Mouse (Mus musculus) midbrain, embryonic 15.5 days (tissue): ENCODE data around the gene St6galnac5. TPM values are rescaled to one million over a fixed set of nuclear protein-coding genes. Genes with fewer than 3 reads are reported as not detected.

Experiments
- ATAC-seq: fragments of 200-750 bp; cut with Nextera tagmentation; replicated peaks from 2 replicates; pipeline ENCODE4 v1.8.0; 2017; ENCODE audit warnings: moderate TSS enrichment
- H3K27ac ChIP-seq: fragments of 300-500 bp; sonication (generic); 2 replicates; pipeline ENCODE4 v1.5.1; 2015; ENCODE audit warnings: mild to moderate bottlenecking, inconsistent platforms
- H3K27me3 ChIP-seq: fragments of 300-500 bp; sonication (generic); replicated peaks from 2 replicates; pipeline ENCODE4 v1.6.1; 2015; ENCODE audit warnings: inconsistent platforms
- H3K36me3 ChIP-seq: fragments of 300-500 bp; sonication (generic); replicated peaks from 2 replicates; pipeline ENCODE4 v1.6.1; 2015; ENCODE audit warnings: inconsistent platforms
- H3K4me1 ChIP-seq: fragments of 300-500 bp; sonication (generic); 2 replicates; pipeline ENCODE4 v1.6.1; 2015; ENCODE audit warnings: inconsistent platforms
- H3K4me2 ChIP-seq: fragments of 300-500 bp; sonication (generic); 2 replicates; pipeline ENCODE4 v1.6.1; 2015; ENCODE audit warnings: inconsistent platforms, mild to moderate bottlenecking, moderate library complexity
- H3K4me3 ChIP-seq: fragments of 300-500 bp; sonication (generic); 2 replicates; pipeline ENCODE4 v1.5.1; 2015; ENCODE audit warnings: mild to moderate bottlenecking, inconsistent platforms
- H3K9ac ChIP-seq: fragments of 300-500 bp; sonication (generic); 2 replicates; pipeline ENCODE4 v1.6.1; 2015; ENCODE audit warnings: mild to moderate bottlenecking, inconsistent platforms
- H3K9me3 ChIP-seq: fragments of 300-500 bp; sonication (generic); 2 replicates; pipeline ENCODE4 v1.6.1; 2016; ENCODE audit warnings: inconsistent platforms
- WGBS: fragments of 180-500 bp; shearing (Covaris S2); methylation state at CpG from one replicate; pipeline ENCODE4 v1.1.7; 2015; ENCODE audit warnings: mixed read lengths; 5-methylcytosine and 5-hydroxymethylcytosine counted together
- polyA plus RNA-seq: library from polyadenylated mRNA; unstranded; fragments of >200 nt; fragmentation: Nextera tagmentation; extraction: Ambion mirVana; gene quantifications from 2 replicates; pipeline ENCODE4 v1.2.1, GENCODE M21; 2015

St6galnac5 gene
- polyA plus RNA-seq, 1 experiment from 2014 or later: 26.7 TPM

- 51% methylated on average over 3 of the region's 3 CpGs for WGBS
- no peak for ATAC-seq
Measured at GRCm38 (mm10) chr3:152842648-152843047, 139.4 kb downstream of the St6galnac5 start.

GRCm38 (mm10) chr3:152841264-152841663 lies 140.8 kb downstream of the St6galnac5 start:
- H3K4me3 ChIP-seq: no peak overlapping the region
- H3K9me3 ChIP-seq: no peaks in the 10 kb centered on the region
- H3K9ac ChIP-seq: no peak overlapping the region
- H3K36me3 ChIP-seq: no peaks in the 10 kb centered on the region
- H3K27ac ChIP-seq: no peak overlapping the region
- H3K4me2 ChIP-seq: no peak overlapping the region
- H3K27me3 ChIP-seq: no peaks in the 10 kb centered on the region
- WGBS: 66% methylated on average over 6 of the region's 6 CpGs
- ATAC-seq: no peak; the same call in 1 of the 2 replicates
- peaks cover 6% of the 10 kb centered on the region for H3K4me1 ChIP-seq

More at GRCm38 (mm10) chr3:152842648-152843047, 139.4 kb downstream of the St6galnac5 start:
- H3K9me3 ChIP-seq: no peaks in the 10 kb centered on the region
- no peaks in the 10 kb centered on the region for H3K36me3 ChIP-seq
- no peak overlapping the region for H3K4me3 ChIP-seq
- no peak overlapping the region for H3K9ac ChIP-seq
- H3K4me2 ChIP-seq: no peak overlapping the region
- peaks cover 6% of the 10 kb centered on the region for H3K4me1 ChIP-seq
- H3K27me3 ChIP-seq: no peaks in the 10 kb centered on the region
- H3K27ac ChIP-seq: no peak overlapping the region

GRCm38 (mm10) chr3:152837938-152838337 lies 144.1 kb downstream of the St6galnac5 start:
- Histone ChIP-seq H3K4me1 (peaks cover 6% of the 10 kb centered on the region), H3K4me2 (no peak overlapping the region), H3K9ac (no peak overlapping the region), H3K27me3 (no peaks in the 10 kb centered on the region), H3K27ac (no peak overlapping the region), H3K9me3 (no peaks in the 10 kb centered on the region), H3K4me3 (no peak overlapping the region), H3K36me3 (no peaks in the 10 kb centered on the region)
- WGBS: 79% methylated on average over 1 of the region's 1 CpGs
- no peak for ATAC-seq

GRCm38 (mm10) chr3:152837407-152837806 lies 144.6 kb downstream of the St6galnac5 start:
- Histone ChIP-seq H3K4me2 (no peak overlapping the region), H3K27ac (no peak overlapping the region), H3K36me3 (no peaks in the 10 kb centered on the region), H3K9me3 (no peaks in the 10 kb centered on the region), H3K4me3 (no peak overlapping the region), H3K27me3 (no peaks in the 10 kb centered on the region), H3K9ac (no peak overlapping the region), H3K4me1 (peaks cover 4% of the 10 kb centered on the region)
- WGBS: 77% methylated on average over 2 of the region's 2 CpGs
- no peak for ATAC-seq

DNA sequence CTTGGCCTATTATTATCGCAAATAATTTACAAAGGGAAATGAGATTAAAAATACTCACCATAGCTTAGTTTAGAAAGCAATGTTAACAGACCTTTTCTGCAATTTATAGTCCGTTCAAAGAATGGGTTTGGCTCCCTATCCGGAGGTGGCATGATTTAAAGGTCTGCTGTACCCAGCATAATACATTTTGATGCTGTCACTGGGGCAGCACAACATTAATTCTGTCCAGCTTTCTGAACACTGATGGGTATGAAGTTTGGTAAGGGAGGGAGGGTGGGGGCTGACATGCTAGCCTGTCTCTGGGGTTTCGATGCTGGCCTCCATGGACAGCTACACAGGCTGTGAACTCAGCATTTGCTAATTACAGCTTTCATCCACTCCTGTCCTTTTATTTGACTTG lies 149.6 kb downstream of the St6galnac5 start:
- ATAC-seq: no peak
- H3K36me3 ChIP-seq: no peaks in the 10 kb centered on the region
- H3K4me3 ChIP-seq: no peak overlapping the region
- H3K4me2 ChIP-seq: no peak overlapping the region
- no peaks in the 10 kb centered on the region for H3K9me3 ChIP-seq
- WGBS: 86% methylated on average over 4 of the region's 4 CpGs
- H3K27me3 ChIP-seq: no peaks in the 10 kb centered on the region
- no peak overlapping the region for H3K27ac ChIP-seq
- no peak overlapping the region for H3K9ac ChIP-seq
- no peaks in the 10 kb centered on the region for H3K4me1 ChIP-seq

- ATAC-seq: no peak
- Histone ChIP-seq H3K9me3 (no peaks in the 10 kb centered on the region), H3K36me3 (no peaks in the 10 kb centered on the region), H3K27ac (no peak overlapping the region), H3K4me1 (no peaks in the 10 kb centered on the region), H3K4me2 (no peak overlapping the region), H3K4me3 (no peak overlapping the region), H3K9ac (no peak overlapping the region), H3K27me3 (no peaks in the 10 kb centered on the region)
- WGBS: 83% methylated on average over 9 of the region's 9 CpGs
Measured at GRCm38 (mm10) chr3:152831974-152832373, 150.1 kb downstream of the St6galnac5 start.

DNA sequence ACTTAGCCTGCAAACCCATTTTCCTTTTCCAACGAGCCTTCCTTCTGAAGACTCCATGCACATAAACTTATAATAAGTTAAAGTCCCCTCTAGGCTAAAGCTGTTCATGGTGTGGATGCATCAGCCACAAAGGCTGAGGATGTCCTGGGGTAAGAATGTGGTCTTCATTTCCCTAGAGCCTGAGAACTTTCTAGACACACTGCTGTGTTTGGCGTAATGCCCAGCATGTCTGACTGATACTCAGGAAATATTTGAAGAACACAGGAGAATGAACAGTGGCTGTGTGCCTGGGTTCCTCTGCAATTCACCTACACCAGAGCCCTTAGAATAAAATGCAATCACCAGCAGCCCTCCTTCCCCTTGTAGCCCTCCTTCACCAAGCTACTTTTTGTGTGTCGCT lies 150.7 kb downstream of the St6galnac5 start:
- no peak overlapping the region for H3K4me3 ChIP-seq
- ATAC-seq: no peak
- no peaks in the 10 kb centered on the region for H3K9me3 ChIP-seq
- no peaks in the 10 kb centered on the region for H3K36me3 ChIP-seq
- 77% methylated on average over 3 of the region's 3 CpGs for WGBS
- H3K4me2 ChIP-seq: no peak overlapping the region
- H3K9ac ChIP-seq: no peak overlapping the region
- no peaks in the 10 kb centered on the region for H3K27me3 ChIP-seq
- H3K27ac ChIP-seq: no peak overlapping the region
- no peaks in the 10 kb centered on the region for H3K4me1 ChIP-seq

DNA sequence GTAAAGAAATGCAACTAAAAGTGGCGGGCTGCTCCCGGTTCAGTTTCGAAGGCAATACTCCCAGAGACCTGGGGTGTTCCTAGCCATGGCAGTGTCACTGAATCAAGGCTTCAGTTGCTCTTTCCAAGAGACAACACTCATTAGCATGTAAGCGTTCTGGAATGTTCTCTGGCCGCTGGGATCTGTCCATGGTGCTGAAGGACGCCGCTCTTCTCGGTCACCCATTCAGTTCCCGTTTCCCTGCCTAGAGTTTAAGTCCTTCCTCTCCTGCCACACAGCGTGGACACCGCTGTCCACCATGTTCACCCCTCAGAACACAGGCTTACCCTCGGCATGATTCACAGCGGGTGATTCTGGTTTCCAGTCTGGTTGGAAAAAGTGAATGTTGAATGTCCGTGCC lies 160.8 kb downstream of the St6galnac5 start:
- Histone ChIP-seq H3K36me3 (no peaks in the 10 kb centered on the region), H3K27ac (no peak overlapping the region), H3K4me3 (no peak overlapping the region), H3K4me2 (no peak overlapping the region), H3K27me3 (no peaks in the 10 kb centered on the region), H3K4me1 (no peaks in the 10 kb centered on the region), H3K9ac (no peak overlapping the region), H3K9me3 (no peaks in the 10 kb centered on the region)
- 71% methylated on average over 14 of the region's 14 CpGs for WGBS
- no peak for ATAC-seq

DNA sequence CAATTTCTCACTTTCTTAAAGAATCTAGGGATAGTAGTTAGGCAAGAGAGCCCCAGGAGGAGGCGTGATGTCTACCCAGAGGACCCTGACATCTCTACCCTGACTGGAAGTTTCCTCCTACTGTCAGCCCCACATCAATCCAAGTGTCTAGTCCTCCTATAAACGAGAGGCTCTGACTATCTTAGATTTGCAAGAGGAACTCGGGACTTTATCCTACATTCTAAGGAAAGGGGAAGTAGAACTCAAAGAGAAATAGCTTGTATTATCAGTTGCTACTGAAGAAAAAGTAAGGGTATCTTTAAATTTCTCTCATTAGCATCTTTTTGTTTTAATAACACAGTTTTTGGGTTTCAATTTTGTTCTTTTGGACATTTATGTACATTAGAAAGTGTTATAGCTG lies 161.6 kb downstream of the St6galnac5 start:
- Histone ChIP-seq H3K27ac (no peak overlapping the region), H3K4me1 (no peaks in the 10 kb centered on the region), H3K27me3 (no peaks in the 10 kb centered on the region), H3K9ac (no peak overlapping the region), H3K4me2 (no peak overlapping the region), H3K4me3 (no peak overlapping the region), H3K9me3 (no peaks in the 10 kb centered on the region), H3K36me3 (no peaks in the 10 kb centered on the region)
- 80% methylated on average over 3 of the region's 3 CpGs for WGBS
- ATAC-seq: no peak

- WGBS: 91% methylated on average over 5 of the region's 5 CpGs
- Histone ChIP-seq H3K4me3 (no peak overlapping the region), H3K27me3 (no peaks in the 10 kb centered on the region), H3K9ac (no peak overlapping the region), H3K9me3 (no peaks in the 10 kb centered on the region), H3K27ac (no peak overlapping the region), H3K4me1 (no peaks in the 10 kb centered on the region), H3K36me3 (no peaks in the 10 kb centered on the region), H3K4me2 (no peak overlapping the region)
- no peak for ATAC-seq
Measured at GRCm38 (mm10) chr3:152815110-152815509, 166.9 kb downstream of the St6galnac5 start.

- Histone ChIP-seq H3K9ac (no peak overlapping the region), H3K4me1 (no peaks in the 10 kb centered on the region), H3K36me3 (no peaks in the 10 kb centered on the region), H3K27me3 (no peaks in the 10 kb centered on the region), H3K9me3 (no peaks in the 10 kb centered on the region), H3K27ac (no peak overlapping the region), H3K4me2 (no peak overlapping the region), H3K4me3 (no peak overlapping the region)
- no peak for ATAC-seq
- WGBS: 78% methylated on average over 4 of the region's 4 CpGs
Measured at GRCm38 (mm10) chr3:152813905-152814304, 168.1 kb downstream of the St6galnac5 start.

- Histone ChIP-seq H3K9me3 (no peaks in the 10 kb centered on the region), H3K36me3 (no peaks in the 10 kb centered on the region), H3K27ac (no peak overlapping the region), H3K4me3 (no peak overlapping the region), H3K4me2 (no peak overlapping the region), H3K27me3 (no peaks in the 10 kb centered on the region), H3K9ac (no peak overlapping the region), H3K4me1 (peaks cover 4% of the 10 kb centered on the region; the same call in 1 of the 2 replicates)
- ATAC-seq: peak; percentile 27; the same call in 1 of the 2 replicates
- WGBS: 81% methylated on average over 9 of the region's 9 CpGs
Measured at GRCm38 (mm10) chr3:152799738-152800431, 182.2 kb downstream of the St6galnac5 start.

- Histone ChIP-seq H3K36me3 (no peaks in the 10 kb centered on the region), H3K9me3 (no peaks in the 10 kb centered on the region), H3K4me1 (peaks cover 4% of the 10 kb centered on the region; the same call in 1 of the 2 replicates), H3K27me3 (no peaks in the 10 kb centered on the region), H3K27ac (no peak overlapping the region), H3K9ac (no peak overlapping the region), H3K4me2 (no peak overlapping the region), H3K4me3 (no peak overlapping the region)
- 14% methylated on average over 2 of the region's 2 CpGs for WGBS
- no peak for ATAC-seq
Measured at GRCm38 (mm10) chr3:152797354-152797753, 184.7 kb downstream of the St6galnac5 start.
